Mouse (Mus musculus) limb, embryonic 12.5 days (tissue): Measurements from ENCODE around the gene Gtf3c2. TPM values are rescaled to one million over a fixed set of nuclear protein-coding genes. Genes with fewer than 3 reads are reported as not detected.
A peak's percentile ranks its signal among the peaks of the same experiment; 100 is the strongest.

ENCODE experiments used
- ATAC-seq: fragments of 200-750 bp; cut with Nextera tagmentation; 2 replicates; pipeline ENCODE4 v1.8.0; 2017; ENCODE audit warnings: low read depth, moderate TSS enrichment; ENCODE audit not compliant: insufficient number of reproducible peaks, insufficient read depth, low FRiP score, low TSS enrichment
- H3K27ac ChIP-seq: fragments of 300-500 bp; sonication (generic); 2 replicates; pipeline ENCODE4 v1.5.1; 2016; ENCODE audit warnings: mild to moderate bottlenecking, moderate library complexity
- H3K27me3 ChIP-seq: fragments of 300-500 bp; sonication (generic); 2 replicates; pipeline ENCODE4 v1.6.1; 2016; ENCODE audit warnings: mild to moderate bottlenecking, moderate library complexity
- H3K36me3 ChIP-seq: fragments of 300-500 bp; sonication (generic); 2 replicates; pipeline ENCODE4 v1.6.1; 2016; ENCODE audit warnings: mild to moderate bottlenecking, moderate library complexity
- H3K4me1 ChIP-seq: fragments of 300-500 bp; sonication (generic); replicated peaks from 2 replicates; pipeline ENCODE4 v1.6.1; 2016
- H3K4me2 ChIP-seq: fragments of 300-500 bp; sonication (generic); 2 replicates; pipeline ENCODE4 v1.6.1; 2016; ENCODE audit warnings: mild to moderate bottlenecking, moderate library complexity
- H3K4me3 ChIP-seq: fragments of 300-500 bp; sonication (generic); replicated peaks from 2 replicates; pipeline ENCODE4 v1.5.1; 2016; ENCODE audit warnings: mild to moderate bottlenecking
- H3K9ac ChIP-seq: fragments of 300-500 bp; sonication (generic); replicated peaks from 2 replicates; pipeline ENCODE4 v1.6.1; 2016; ENCODE audit warnings: mild to moderate bottlenecking, moderate library complexity
- H3K9me3 ChIP-seq: fragments of 300-500 bp; sonication (generic); 2 replicates; pipeline ENCODE4 v1.6.1; 2016; ENCODE audit warnings: mild to moderate bottlenecking, moderate library complexity
- WGBS: fragments of 180-500 bp; shearing (Covaris S2); methylation state at CpG from one replicate; pipeline ENCODE4 v1.1.7; 2016; 5-methylcytosine and 5-hydroxymethylcytosine counted together
- polyA plus RNA-seq: library from polyadenylated mRNA; unstranded; fragments of >200 nt; fragmentation: Nextera tagmentation; extraction: Ambion mirVana; gene quantifications from 2 replicates; pipeline ENCODE4 v1.2.1, GENCODE M21; 2016

Gene Gtf3c2
- polyA plus RNA-seq, 1 experiment from 2014 or later, result 101 TPM

DNA sequence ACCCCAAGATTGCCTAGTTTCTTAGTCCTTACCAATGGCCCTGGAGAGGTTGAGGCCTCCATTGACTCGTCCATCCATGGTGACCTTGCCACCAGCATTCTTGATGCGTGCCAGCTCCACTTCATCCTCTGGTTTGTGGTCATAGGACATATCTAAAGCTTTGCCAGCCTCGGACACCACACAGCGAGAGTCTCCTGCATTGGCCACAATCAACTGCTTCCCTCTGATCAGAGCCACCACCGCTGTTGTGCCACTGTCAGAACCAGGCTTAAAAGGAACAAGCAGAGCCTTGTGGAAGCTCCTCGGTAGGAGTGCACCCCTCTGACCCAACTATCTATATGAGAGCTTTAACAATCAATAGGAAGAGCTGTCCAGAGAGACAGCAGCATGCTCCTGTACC, 24.5 kb upstream of the Gtf3c2 start:
- Histone ChIP-seq H3K4me1 (peaks cover 17% of the 10 kb centered on the region), H3K27ac (no peak overlapping the region), H3K9ac (no peak overlapping the region), H3K36me3 (peaks cover 72% of the 10 kb centered on the region), H3K9me3 (peaks cover 5% of the 10 kb centered on the region), H3K4me3 (no peak overlapping the region), H3K27me3 (no peaks in the 10 kb centered on the region), H3K4me2 (no peak overlapping the region)
- 94% methylated on average over 6 of the region's 6 CpGs for WGBS
- no peak for ATAC-seq

GRCm38 (mm10) chr5:31203866-31204265, 23.9 kb upstream of the Gtf3c2 start:
- peaks cover 5% of the 10 kb centered on the region for H3K9me3 ChIP-seq
- no peak for ATAC-seq
- H3K4me2 ChIP-seq, result no peak overlapping the region
- no peak overlapping the region for H3K9ac ChIP-seq
- WGBS, result 96% methylated on average over 2 of the region's 2 CpGs
- H3K36me3 ChIP-seq, result peaks cover 78% of the 10 kb centered on the region
- H3K4me1 ChIP-seq, result peaks cover 17% of the 10 kb centered on the region
- no peak overlapping the region for H3K4me3 ChIP-seq
- H3K27ac ChIP-seq, result no peak overlapping the region
- no peaks in the 10 kb centered on the region for H3K27me3 ChIP-seq

GRCm38 (mm10) chr5:31202933-31203332, 23.0 kb upstream of the Gtf3c2 start:
- 0 out of 2 replicates have a peak, but pooled peaks have one; percentile 7 for ATAC-seq
- 88% methylated on average over 7 of the region's 7 CpGs for WGBS
- Histone ChIP-seq H3K27ac (no peak overlapping the region), H3K4me3 (peak overlapping the region; percentile 84), H3K9me3 (peaks cover 5% of the 10 kb centered on the region), H3K27me3 (no peaks in the 10 kb centered on the region), H3K4me1 (peaks cover 17% of the 10 kb centered on the region), H3K9ac (peak overlapping the region; percentile 56; the same call in 1 of the 2 replicates), H3K4me2 (peak overlapping the region; percentile 84), H3K36me3 (peaks cover 79% of the 10 kb centered on the region)

DNA sequence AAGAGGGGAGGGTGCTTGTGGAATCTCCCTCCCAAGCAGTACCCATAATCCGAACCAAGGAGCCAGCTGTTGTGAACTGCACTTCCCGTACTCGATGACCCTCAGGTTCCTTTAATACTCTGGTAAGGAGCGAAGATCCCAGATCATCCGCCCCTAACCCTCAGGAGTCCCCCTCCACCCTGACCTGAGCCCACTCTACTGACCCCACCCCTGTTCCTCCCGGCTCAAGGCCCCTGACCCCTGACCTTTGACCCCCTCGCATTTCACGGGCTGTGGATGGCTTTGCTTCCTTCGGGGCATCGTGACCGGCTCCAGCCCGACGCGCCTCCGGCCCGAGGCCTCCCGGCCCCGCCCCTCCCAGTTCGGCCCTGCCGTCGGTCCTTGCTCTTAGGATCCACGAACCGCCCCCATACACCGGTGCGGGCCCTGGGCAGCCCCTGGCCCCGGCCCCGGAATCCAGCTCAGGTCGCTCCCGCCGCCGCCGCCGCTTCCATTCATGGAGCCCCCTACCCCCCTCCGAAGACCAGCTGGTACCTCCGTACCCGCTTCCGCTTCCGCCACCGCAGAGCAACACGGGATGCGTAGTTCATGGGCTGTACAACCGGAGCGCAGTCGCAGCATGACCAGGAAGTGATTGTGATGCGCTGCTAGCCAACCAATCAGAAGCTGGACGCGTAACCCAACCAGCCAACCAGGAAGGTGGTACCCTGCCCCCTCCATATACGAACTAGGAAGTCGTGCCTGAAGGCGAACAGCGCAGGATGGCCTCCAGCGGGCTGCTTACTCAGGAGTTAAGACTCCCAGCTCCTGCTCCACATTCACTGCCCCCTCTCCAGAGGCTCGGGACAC, 22.0 kb upstream of the Gtf3c2 start, which contains the start of gene Zfp513:
Gene Zfp513 (minus strand): TSS at position 562 of the 849 bp plus-strand sequence.
- peak within 1 kb of the TSS; percentile 84 for H3K4me3 ChIP-seq
- peak; percentile 92 for ATAC-seq
- H3K4me2 ChIP-seq, result peak within 1 kb of the TSS; percentile 84
- peak within 1 kb of the TSS; percentile 83 for H3K27ac ChIP-seq
- peak within 1 kb of the TSS; percentile 84 for H3K9ac ChIP-seq
- WGBS, result under 1% methylated on average over 53 of the region's 53 CpGs
- peaks cover 79% of the 10 kb centered on the region for H3K36me3 ChIP-seq
- H3K27me3 ChIP-seq, result no peaks in the 10 kb centered on the region
- peaks cover 5% of the 10 kb centered on the region for H3K9me3 ChIP-seq
- peaks cover 17% of the 10 kb centered on the region for H3K4me1 ChIP-seq

DNA sequence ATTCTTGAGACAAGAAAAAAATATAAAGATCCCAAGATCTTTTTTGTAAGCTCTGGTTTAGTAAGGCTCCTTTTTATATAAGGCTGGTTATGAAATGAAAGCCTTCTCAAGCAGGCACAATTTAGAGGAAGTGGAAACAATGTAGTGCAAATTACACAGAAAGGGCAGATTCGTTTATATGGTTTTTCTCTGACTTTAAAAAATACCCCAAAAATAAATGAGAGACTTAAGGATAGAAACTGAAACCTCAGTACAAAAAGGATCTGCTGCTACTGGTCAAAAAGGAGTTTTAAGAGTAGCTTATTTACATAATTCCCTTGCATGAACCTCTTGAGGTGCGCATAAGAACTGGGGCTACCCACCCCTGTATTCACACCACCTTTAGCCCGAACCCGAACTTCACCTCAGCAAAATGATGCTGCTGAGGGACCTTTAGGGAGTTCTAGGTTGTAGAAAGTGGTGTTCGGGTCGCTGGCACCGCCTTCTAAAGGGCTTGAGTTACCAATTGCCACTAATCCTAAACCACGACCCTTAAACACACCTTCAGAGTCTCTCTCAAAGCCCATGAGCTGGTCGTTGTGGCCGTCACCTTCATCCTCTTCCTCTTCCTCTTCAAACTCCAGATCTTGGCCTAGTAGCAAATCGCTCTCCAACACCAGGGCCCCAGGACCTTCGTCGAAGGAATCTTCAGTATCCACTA, 21.2 kb upstream of the Gtf3c2 start:
- Histone ChIP-seq H3K27ac (peak overlapping the region; percentile 79), H3K4me1 (peaks cover 17% of the 10 kb centered on the region), H3K27me3 (no peaks in the 10 kb centered on the region), H3K4me2 (peak overlapping the region; percentile 84), H3K9me3 (peaks cover 5% of the 10 kb centered on the region), H3K36me3 (peaks cover 83% of the 10 kb centered on the region), H3K9ac (peak overlapping the region; percentile 84), H3K4me3 (peak overlapping the region; percentile 84)
- no peak for ATAC-seq
- 20% methylated on average over 13 of the region's 13 CpGs for WGBS

- ATAC-seq, result 0 out of 2 replicates have a peak, but pooled peaks have one; percentile 2
- H3K4me1 ChIP-seq, result peaks cover 17% of the 10 kb centered on the region
- 89% methylated on average over 27 of the region's 27 CpGs for WGBS
- H3K27ac ChIP-seq, result no peak overlapping the region
- H3K27me3 ChIP-seq, result no peaks in the 10 kb centered on the region
- peaks cover 5% of the 10 kb centered on the region for H3K9me3 ChIP-seq
- peaks cover 83% of the 10 kb centered on the region for H3K36me3 ChIP-seq
- H3K4me2 ChIP-seq, result peak overlapping the region; percentile 84
- H3K9ac ChIP-seq, result no peak overlapping the region
- peak overlapping the region; percentile 84; the same call in 1 of the 2 replicates for H3K4me3 ChIP-seq
These were observed 20.4 kb upstream of the Gtf3c2 start for GRCm38 (mm10) chr5:31200327-31200768.

- WGBS, result 90% methylated on average over 9 of the region's 9 CpGs
- peaks cover 83% of the 10 kb centered on the region for H3K36me3 ChIP-seq
These were observed 19.9 kb upstream of the Gtf3c2 start for GRCm38 (mm10) chr5:31199893-31200292.

DNA sequence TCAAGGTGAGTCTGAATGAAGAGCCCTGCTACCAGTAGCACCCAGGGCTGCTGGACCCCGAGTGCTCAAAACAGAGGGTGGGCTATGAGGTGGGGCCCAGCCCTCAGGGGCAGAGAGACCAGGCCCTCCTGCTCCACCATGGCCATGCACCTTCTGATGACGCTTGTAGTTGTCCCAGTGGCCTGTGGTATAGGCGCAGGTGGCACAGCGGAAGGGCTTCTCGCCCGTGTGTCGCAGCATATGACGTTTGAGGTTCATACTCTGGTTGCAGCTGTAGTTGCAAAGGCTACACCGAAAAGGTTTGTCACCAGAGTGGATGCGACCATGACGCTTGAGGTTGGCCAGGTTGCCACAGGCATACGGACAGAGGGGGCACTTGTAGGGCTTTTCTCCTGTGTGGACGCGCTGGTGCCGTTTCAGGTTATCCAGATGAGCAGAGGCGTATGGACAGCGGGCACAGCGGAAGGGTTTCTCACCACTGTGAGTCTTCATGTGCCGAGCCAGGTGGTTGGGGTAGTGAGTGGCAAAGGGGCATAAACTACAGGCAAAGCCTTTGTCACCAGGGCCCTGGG, 19.5 kb upstream of the Gtf3c2 start:
- no peak for ATAC-seq
- WGBS, result 91% methylated on average over 19 of the region's 19 CpGs
- no peaks in the 10 kb centered on the region for H3K27me3 ChIP-seq
- H3K4me2 ChIP-seq, result no peak overlapping the region
- H3K4me1 ChIP-seq, result peaks cover 19% of the 10 kb centered on the region
- H3K9ac ChIP-seq, result no peak overlapping the region
- H3K36me3 ChIP-seq, result peaks cover 83% of the 10 kb centered on the region
- H3K4me3 ChIP-seq, result 0 out of 2 replicates have a peak overlapping the region, but pooled peaks have one; percentile 84
- no peak overlapping the region for H3K27ac ChIP-seq
- peaks cover 5% of the 10 kb centered on the region for H3K9me3 ChIP-seq

More at GRCm38 (mm10) chr5:31199893-31200292, 19.9 kb upstream of the Gtf3c2 start:
- peaks cover 17% of the 10 kb centered on the region for H3K4me1 ChIP-seq
- H3K9ac ChIP-seq, result no peak overlapping the region
- H3K4me2 ChIP-seq, result no peak overlapping the region
- peaks cover 5% of the 10 kb centered on the region for H3K9me3 ChIP-seq
- H3K27ac ChIP-seq, result no peak overlapping the region
- no peaks in the 10 kb centered on the region for H3K27me3 ChIP-seq
- 0 out of 2 replicates have a peak overlapping the region, but pooled peaks have one; percentile 84 for H3K4me3 ChIP-seq
- ATAC-seq, result no peak

GRCm38 (mm10) chr5:31198616-31199320, 18.8 kb upstream of the Gtf3c2 start:
- Histone ChIP-seq H3K4me3 (no peak overlapping the region), H3K9me3 (peaks cover 5% of the 10 kb centered on the region), H3K36me3 (peaks cover 77% of the 10 kb centered on the region), H3K27me3 (no peaks in the 10 kb centered on the region), H3K4me2 (no peak overlapping the region), H3K9ac (no peak overlapping the region), H3K4me1 (peaks cover 26% of the 10 kb centered on the region), H3K27ac (no peak overlapping the region)
- 83% methylated on average over 5 of the region's 5 CpGs for WGBS
- no peak for ATAC-seq

DNA sequence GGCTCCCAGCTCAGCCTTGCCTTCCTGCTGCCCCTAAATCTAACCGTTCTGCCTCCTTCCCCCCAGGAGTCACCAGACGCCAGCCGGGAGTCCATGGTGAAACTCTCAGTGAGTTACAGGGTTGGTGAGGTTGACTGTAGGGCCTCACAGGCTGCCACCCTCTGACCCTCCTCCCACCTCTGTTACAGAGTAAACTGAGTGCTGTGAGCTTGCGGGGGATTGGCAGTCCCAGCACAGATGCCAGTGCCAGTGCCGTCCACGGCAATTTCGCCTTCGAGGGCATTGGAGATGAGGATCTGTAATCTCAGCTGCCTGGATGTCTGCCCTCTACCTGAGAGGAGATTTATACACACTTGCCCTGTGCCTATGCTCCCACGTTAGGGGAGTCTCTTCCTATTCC, 18.2 kb upstream of the Gtf3c2 start:
- Histone ChIP-seq H3K4me3 (no peak overlapping the region), H3K9me3 (peaks cover 5% of the 10 kb centered on the region), H3K9ac (no peak overlapping the region), H3K4me1 (peaks cover 26% of the 10 kb centered on the region), H3K27ac (no peak overlapping the region), H3K27me3 (no peaks in the 10 kb centered on the region), H3K36me3 (peaks cover 72% of the 10 kb centered on the region), H3K4me2 (no peak overlapping the region)
- no peak for ATAC-seq
- WGBS, result 84% methylated on average over 9 of the region's 9 CpGs
